Mouse (Mus musculus) hindbrain, embryonic 15.5 days (tissue): ENCODE results near the gene Fut11. TPM values are rescaled to one million over a fixed set of nuclear protein-coding genes. Genes with fewer than 3 reads are reported as not detected.

Experiments used
- ATAC-seq: fragments of 200-750 bp; cut with Nextera tagmentation; 2 replicates; pipeline ENCODE4 v1.8.0; 2017; ENCODE audit warnings: low read depth, moderate number of reproducible peaks, moderate TSS enrichment; ENCODE audit not compliant: low FRiP score
- H3K27ac ChIP-seq: fragments of 300-500 bp; sonication (generic); replicated peaks from 2 replicates; pipeline ENCODE4 v1.5.1; 2015; ENCODE audit warnings: mild to moderate bottlenecking, inconsistent platforms
- H3K27me3 ChIP-seq: fragments of 300-500 bp; sonication (generic); 2 replicates; pipeline ENCODE4 v1.6.1; 2015; ENCODE audit warnings: control low read depth, inconsistent platforms
- H3K36me3 ChIP-seq: fragments of 300-500 bp; sonication (generic); 2 replicates; pipeline ENCODE4 v1.6.1; 2015; ENCODE audit warnings: control low read depth, inconsistent platforms
- H3K4me1 ChIP-seq: fragments of 300-500 bp; sonication (generic); replicated peaks from 2 replicates; pipeline ENCODE4 v1.6.1; 2015; ENCODE audit warnings: control low read depth, inconsistent platforms
- H3K4me2 ChIP-seq: fragments of 300-500 bp; sonication (generic); 2 replicates; pipeline ENCODE4 v1.6.1; 2015; ENCODE audit warnings: moderate library complexity, mild to moderate bottlenecking, inconsistent platforms
- H3K4me3 ChIP-seq: fragments of 300-500 bp; sonication (generic); 2 replicates; pipeline ENCODE4 v1.5.1; 2015; ENCODE audit warnings: mild to moderate bottlenecking, inconsistent platforms
- H3K9ac ChIP-seq: fragments of 300-500 bp; sonication (generic); 2 replicates; pipeline ENCODE4 v1.6.1; 2015; ENCODE audit warnings: inconsistent platforms
- H3K9me3 ChIP-seq: fragments of 300-500 bp; sonication (generic); 2 replicates; pipeline ENCODE4 v1.6.1; 2016; ENCODE audit warnings: control low read depth, inconsistent platforms
- WGBS: fragments of 180-500 bp; shearing (Covaris S2); methylation state at CpG from one replicate; pipeline ENCODE4 v1.1.7; 2015; 5-methylcytosine and 5-hydroxymethylcytosine counted together
- polyA plus RNA-seq: library from polyadenylated mRNA; unstranded; fragments of >200 nt; fragmentation: Nextera tagmentation; extraction: Ambion mirVana; gene quantifications from 2 replicates; pipeline ENCODE4 v1.2.1, GENCODE M21; 2015

Gene Fut11
- 29.8 and 30.4 TPM in 2 replicates for polyA plus RNA-seq

- Histone ChIP-seq H3K4me1 (peaks cover 53% of the 10 kb centered on the region), H3K27ac (peak within 1 kb of the TSS; percentile 97), H3K27me3 (no peaks in the 10 kb centered on the region), H3K4me3 (peak within 1 kb of the TSS; percentile 77), H3K9ac (peak within 1 kb of the TSS; percentile 84), H3K4me2 (peak within 1 kb of the TSS; percentile 79), H3K36me3 (peaks cover 39% of the 10 kb centered on the region), H3K9me3 (no peaks in the 10 kb centered on the region)
- WGBS: under 1% methylated on average over 107 of the region's 111 CpGs
- ATAC-seq: peak; percentile 94
These were observed at the start of gene Fut11 for GRCm38 (mm10) chr14:20694884-20695760. Gene Fut11, plus strand, starts transcription at chr14:20694968.

- Histone ChIP-seq H3K9me3 (no peaks in the 10 kb centered on the region), H3K4me2 (no peak overlapping the region), H3K36me3 (no peaks in the 10 kb centered on the region), H3K4me1 (peaks cover 9% of the 10 kb centered on the region), H3K4me3 (no peak overlapping the region), H3K27ac (no peak overlapping the region), H3K9ac (no peak overlapping the region), H3K27me3 (no peaks in the 10 kb centered on the region)
- no peak for ATAC-seq
- WGBS: 32% methylated on average over 3 of the region's 3 CpGs
These were observed 49.2 kb upstream of the Fut11 start for GRCm38 (mm10) chr14:20645547-20645946.

- Histone ChIP-seq H3K9ac (no peak overlapping the region), H3K4me1 (peaks cover 8% of the 10 kb centered on the region), H3K4me3 (no peak overlapping the region), H3K27ac (no peak overlapping the region), H3K36me3 (no peaks in the 10 kb centered on the region), H3K9me3 (no peaks in the 10 kb centered on the region), H3K27me3 (no peaks in the 10 kb centered on the region), H3K4me2 (no peak overlapping the region)
- ATAC-seq: no peak
These were observed 48.4 kb upstream of the Fut11 start for GRCm38 (mm10) chr14:20646381-20646780.

- no peak overlapping the region for H3K9ac ChIP-seq
- no peak overlapping the region for H3K4me2 ChIP-seq
- no peaks in the 10 kb centered on the region for H3K9me3 ChIP-seq
- H3K4me3 ChIP-seq: no peak overlapping the region
- H3K27ac ChIP-seq: no peak overlapping the region
- 89% methylated on average over 2 of the region's 2 CpGs for WGBS
- no peak for ATAC-seq
- H3K27me3 ChIP-seq: no peaks in the 10 kb centered on the region
- H3K4me1 ChIP-seq: no peaks in the 10 kb centered on the region
- no peaks in the 10 kb centered on the region for H3K36me3 ChIP-seq
These were observed 43.8 kb upstream of the Fut11 start for GRCm38 (mm10) chr14:20651000-20651399.

GRCm38 (mm10) chr14:20651722-20652256 lies 43.0 kb upstream of the Fut11 start:
- ATAC-seq: no peak
- H3K4me3 ChIP-seq: no peak overlapping the region
- no peak overlapping the region for H3K4me2 ChIP-seq
- no peaks in the 10 kb centered on the region for H3K4me1 ChIP-seq
- no peaks in the 10 kb centered on the region for H3K27me3 ChIP-seq
- H3K9me3 ChIP-seq: no peaks in the 10 kb centered on the region
- no peak overlapping the region for H3K9ac ChIP-seq
- no peak overlapping the region for H3K27ac ChIP-seq
- WGBS: 76% methylated on average over 4 of the region's 4 CpGs
- H3K36me3 ChIP-seq: no peaks in the 10 kb centered on the region

- Histone ChIP-seq H3K27me3 (no peaks in the 10 kb centered on the region), H3K27ac (no peak overlapping the region), H3K4me1 (no peaks in the 10 kb centered on the region), H3K9me3 (no peaks in the 10 kb centered on the region), H3K36me3 (no peaks in the 10 kb centered on the region), H3K4me2 (no peak overlapping the region), H3K9ac (no peak overlapping the region), H3K4me3 (no peak overlapping the region)
- no peak for ATAC-seq
- WGBS: 83% methylated on average over 9 of the region's 9 CpGs
These were observed 39.9 kb upstream of the Fut11 start for GRCm38 (mm10) chr14:20654690-20655421.

- Histone ChIP-seq H3K4me3 (no peak overlapping the region), H3K4me1 (0 out of 2 replicates have a peak, but pooled peaks cover 3% of the 10 kb centered on the region), H3K4me2 (no peak overlapping the region), H3K27me3 (no peaks in the 10 kb centered on the region), H3K9ac (no peak overlapping the region), H3K27ac (no peak overlapping the region), H3K36me3 (no peaks in the 10 kb centered on the region), H3K9me3 (no peaks in the 10 kb centered on the region)
- WGBS: 81% methylated on average over 9 of the region's 9 CpGs
- no peak for ATAC-seq
These were observed 39.0 kb upstream of the Fut11 start for GRCm38 (mm10) chr14:20655731-20656130.

GRCm38 (mm10) chr14:20656361-20656760 lies 38.4 kb upstream of the Fut11 start, which contains the start of gene Myoz1:
Gene Myoz1, minus strand, starts transcription at chr14:20656540.
- 54% methylated on average over 11 of the region's 11 CpGs for WGBS
- Histone ChIP-seq H3K4me3 (no peak within 1 kb of the TSS), H3K9ac (no peak within 1 kb of the TSS), H3K36me3 (no peaks in the 10 kb centered on the region), H3K9me3 (no peaks in the 10 kb centered on the region), H3K4me2 (no peak within 1 kb of the TSS), H3K27ac (no peak within 1 kb of the TSS), H3K4me1 (0 out of 2 replicates have a peak, but pooled peaks cover 4% of the 10 kb centered on the region), H3K27me3 (no peaks in the 10 kb centered on the region)
- ATAC-seq: no peak

GRCm38 (mm10) chr14:20658326-20658725 lies 36.4 kb upstream of the Fut11 start:
- no peaks in the 10 kb centered on the region for H3K36me3 ChIP-seq
- H3K9me3 ChIP-seq: no peaks in the 10 kb centered on the region
- H3K4me1 ChIP-seq: peaks cover 18% of the 10 kb centered on the region
- H3K4me3 ChIP-seq: no peak overlapping the region
- H3K4me2 ChIP-seq: no peak overlapping the region
- no peak overlapping the region for H3K9ac ChIP-seq
- no peak for ATAC-seq
- peaks cover 1% of the 10 kb centered on the region; the same call in 1 of the 2 replicates for H3K27me3 ChIP-seq
- H3K27ac ChIP-seq: no peak overlapping the region

- Histone ChIP-seq H3K4me3 (no peak overlapping the region), H3K4me1 (peaks cover 18% of the 10 kb centered on the region), H3K9me3 (no peaks in the 10 kb centered on the region), H3K9ac (no peak overlapping the region), H3K27me3 (peaks cover 7% of the 10 kb centered on the region; the same call in 1 of the 2 replicates), H3K4me2 (no peak overlapping the region), H3K36me3 (no peaks in the 10 kb centered on the region), H3K27ac (no peak overlapping the region)
- ATAC-seq: no peak
- 90% methylated on average over 6 of the region's 6 CpGs for WGBS
These were observed 35.9 kb upstream of the Fut11 start for GRCm38 (mm10) chr14:20658902-20659301.

- Histone ChIP-seq H3K4me1 (peaks cover 18% of the 10 kb centered on the region), H3K36me3 (no peaks in the 10 kb centered on the region), H3K9ac (no peak overlapping the region), H3K27ac (no peak overlapping the region), H3K9me3 (no peaks in the 10 kb centered on the region), H3K4me2 (no peak overlapping the region), H3K27me3 (peaks cover 7% of the 10 kb centered on the region; the same call in 1 of the 2 replicates), H3K4me3 (no peak overlapping the region)
- WGBS: 98% methylated on average over 7 of the region's 7 CpGs
- ATAC-seq: no peak
These were observed 35.1 kb upstream of the Fut11 start for GRCm38 (mm10) chr14:20659687-20660086.
